Mouse (Mus musculus) ES-E14 (cell line): ENCODE data around the gene Ank3.

Experiments used
- CHD2 ChIP-seq: IDR thresholded peaks from 2 replicates; pipeline ENCODE4 v1.6.1; 2014; ENCODE audit warnings: mild to moderate bottlenecking, low read depth, low read length, inconsistent platforms
- ZC3H11A ChIP-seq: IDR thresholded peaks from 2 replicates; pipeline ENCODE4 v1.6.1; 2012; ENCODE audit warnings: low read depth, mild to moderate bottlenecking, inconsistent platforms, low read length, borderline replicate concordance
- ZNF384 ChIP-seq: IDR thresholded peaks from 2 replicates; pipeline ENCODE4 v1.6.1; 2012; ENCODE audit warnings: low read depth, low read length, inconsistent platforms

- TF ChIP-seq ZNF384 (no peak), ZC3H11A (no peak), CHD2 (no peak)
Observed at GRCm38 (mm10) chr10:69944845-69945244, 546.3 kb downstream of the Ank3 start.
